Mouse (Mus musculus): ENCODE measurements at regions not wholly inside any gene's neighbourhood (a gene's known extent, or its start where the extent isn't known, plus 50 kb on each side); places are given as distances from the start of the nearest gene placed in this dataset.

GRCm38 (mm10) chr14:71217041-71217440 is 617.4 kb upstream of the Fam160b2 start:
- Histone ChIP-seq H3K36me3 (ENCODE audit: control insufficient read depth, insufficient read depth, low read length) (no peaks in the 10 kb centered on the region), H3K4me2 (replicated peaks; ENCODE audit: low read depth, low read length) (no peak overlapping the region), H3K27me3 (ENCODE audit: control insufficient read depth, insufficient read depth, low read length) (no peaks in the 10 kb centered on the region), H3K4me3 (ENCODE audit: low read depth, low read length) (no peak overlapping the region), H3K27ac (ENCODE audit: low read depth, low read length) (no peak overlapping the region), H3K9ac (ENCODE audit: low read depth, low read length) (no peak overlapping the region), H3K9me3 (ENCODE audit: control insufficient read depth, low read length) (no peaks in the 10 kb centered on the region), H3K4me1 (replicated peaks; ENCODE audit: control insufficient read depth, insufficient read depth, low read length) (no peaks in the 10 kb centered on the region)
- ATAC-seq (ENCODE audit: low FRiP score) (no peak), DNase-seq (ENCODE audit: low spot score) (no peak)
- 75% methylated on average over 1 of the region's 1 CpGs for WGBS

DNA sequence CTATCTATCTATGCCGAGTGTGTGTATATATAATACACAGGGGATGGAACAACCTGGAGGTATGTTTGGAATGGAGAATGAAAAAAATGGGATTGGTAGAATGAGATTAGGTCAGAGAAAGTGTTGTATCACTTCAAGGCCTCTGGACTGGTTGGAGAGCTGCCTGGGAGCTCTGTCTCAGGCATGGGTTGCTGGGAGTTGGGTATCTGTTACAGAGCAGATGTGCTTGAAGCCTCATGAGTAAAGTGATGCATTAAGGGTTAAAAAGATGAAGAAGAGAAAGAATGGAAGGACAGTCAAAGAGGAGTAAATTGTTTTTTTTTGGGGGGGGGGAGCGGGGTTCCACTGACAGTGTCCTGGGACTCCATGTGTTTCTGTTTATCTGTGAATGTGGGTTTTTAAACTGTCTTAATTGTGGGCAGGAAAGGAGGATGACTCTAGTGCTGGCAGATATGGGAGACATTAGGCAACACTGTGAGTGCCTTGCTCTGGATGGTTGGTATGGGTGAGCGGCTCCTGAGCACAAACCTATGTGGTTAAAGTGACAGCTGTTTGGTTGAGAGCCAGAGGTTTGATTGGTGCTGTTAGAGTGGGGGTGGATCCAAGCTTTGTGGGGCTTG is 611.8 kb upstream of the Fam160b2 start:
- Histone ChIP-seq H3K9me3 (ENCODE audit: control insufficient read depth, low read length) (no peaks in the 10 kb centered on the region), H3K9ac (ENCODE audit: low read depth, low read length) (no peak overlapping the region), H3K4me1 (replicated peaks; ENCODE audit: control insufficient read depth, insufficient read depth, low read length) (no peaks in the 10 kb centered on the region), H3K4me3 (ENCODE audit: low read depth, low read length) (no peak overlapping the region), H3K27ac (ENCODE audit: low read depth, low read length) (no peak overlapping the region), H3K36me3 (ENCODE audit: control insufficient read depth, insufficient read depth, low read length) (no peaks in the 10 kb centered on the region), H3K4me2 (replicated peaks; ENCODE audit: low read depth, low read length) (no peak overlapping the region), H3K27me3 (ENCODE audit: control insufficient read depth, insufficient read depth, low read length) (no peaks in the 10 kb centered on the region)
- WGBS, result 95% methylated on average over 3 of the region's 3 CpGs
- DNase-seq (ENCODE audit: low spot score), result no peak
- no peak for ATAC-seq (ENCODE audit: low FRiP score)

DNA sequence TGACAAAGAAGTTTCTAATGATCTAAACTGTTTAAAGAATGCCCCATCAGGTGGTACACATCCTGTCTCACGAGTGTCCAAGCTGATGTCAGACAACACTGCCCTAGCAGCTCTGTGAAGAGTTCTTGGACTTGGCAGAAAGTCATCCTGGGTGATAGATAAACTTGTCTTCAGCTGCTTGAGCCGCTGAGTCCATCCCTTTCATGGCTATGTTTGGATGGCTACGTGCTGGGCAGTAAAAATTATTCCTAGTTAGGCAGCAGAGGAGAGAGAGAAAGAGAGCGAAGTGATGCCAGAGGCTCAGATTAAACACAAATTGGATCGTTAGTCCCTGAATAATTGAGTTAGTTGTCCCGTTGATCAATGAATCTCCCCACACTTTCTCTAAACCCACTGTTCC is 603.8 kb upstream of the Fam160b2 start:
- DNase-seq (ENCODE audit: low spot score), result no peak
- Histone ChIP-seq H3K4me1 (replicated peaks; ENCODE audit: control insufficient read depth, insufficient read depth, low read length) (no peaks in the 10 kb centered on the region), H3K9ac (ENCODE audit: low read depth, low read length) (no peak overlapping the region), H3K9me3 (ENCODE audit: control insufficient read depth, low read length) (no peaks in the 10 kb centered on the region), H3K4me2 (replicated peaks; ENCODE audit: low read depth, low read length) (no peak overlapping the region), H3K27ac (ENCODE audit: low read depth, low read length) (no peak overlapping the region), H3K36me3 (ENCODE audit: control insufficient read depth, insufficient read depth, low read length) (no peaks in the 10 kb centered on the region), H3K4me3 (ENCODE audit: low read depth, low read length) (no peak overlapping the region), H3K27me3 (ENCODE audit: control insufficient read depth, insufficient read depth, low read length) (no peaks in the 10 kb centered on the region)
- ATAC-seq (ENCODE audit: low FRiP score), result no peak
- WGBS, result 75% methylated on average over 6 of the region's 6 CpGs

- no peak overlapping the region for H3K27ac ChIP-seq (ENCODE audit: low read depth, low read length)
- H3K9ac ChIP-seq (ENCODE audit: low read depth, low read length), result no peak overlapping the region
- DNase-seq (ENCODE audit: low spot score) (no peak), ATAC-seq (ENCODE audit: low FRiP score) (no peak)
- H3K27me3 ChIP-seq (ENCODE audit: control insufficient read depth, insufficient read depth, low read length), result no peaks in the 10 kb centered on the region
- H3K36me3 ChIP-seq (ENCODE audit: control insufficient read depth, insufficient read depth, low read length), result no peaks in the 10 kb centered on the region
- no peaks in the 10 kb centered on the region for H3K4me1 ChIP-seq (replicated peaks; ENCODE audit: control insufficient read depth, insufficient read depth, low read length)
- H3K4me2 ChIP-seq (replicated peaks; ENCODE audit: low read depth, low read length), result no peak overlapping the region
- H3K9me3 ChIP-seq (ENCODE audit: control insufficient read depth, low read length), result no peaks in the 10 kb centered on the region
- H3K4me3 ChIP-seq (ENCODE audit: low read depth, low read length), result no peak overlapping the region
- WGBS, result 96% methylated on average over 1 of the region's 1 CpGs
Observed at GRCm38 (mm10) chr14:71200917-71201316, 601.3 kb upstream of the Fam160b2 start.

DNA sequence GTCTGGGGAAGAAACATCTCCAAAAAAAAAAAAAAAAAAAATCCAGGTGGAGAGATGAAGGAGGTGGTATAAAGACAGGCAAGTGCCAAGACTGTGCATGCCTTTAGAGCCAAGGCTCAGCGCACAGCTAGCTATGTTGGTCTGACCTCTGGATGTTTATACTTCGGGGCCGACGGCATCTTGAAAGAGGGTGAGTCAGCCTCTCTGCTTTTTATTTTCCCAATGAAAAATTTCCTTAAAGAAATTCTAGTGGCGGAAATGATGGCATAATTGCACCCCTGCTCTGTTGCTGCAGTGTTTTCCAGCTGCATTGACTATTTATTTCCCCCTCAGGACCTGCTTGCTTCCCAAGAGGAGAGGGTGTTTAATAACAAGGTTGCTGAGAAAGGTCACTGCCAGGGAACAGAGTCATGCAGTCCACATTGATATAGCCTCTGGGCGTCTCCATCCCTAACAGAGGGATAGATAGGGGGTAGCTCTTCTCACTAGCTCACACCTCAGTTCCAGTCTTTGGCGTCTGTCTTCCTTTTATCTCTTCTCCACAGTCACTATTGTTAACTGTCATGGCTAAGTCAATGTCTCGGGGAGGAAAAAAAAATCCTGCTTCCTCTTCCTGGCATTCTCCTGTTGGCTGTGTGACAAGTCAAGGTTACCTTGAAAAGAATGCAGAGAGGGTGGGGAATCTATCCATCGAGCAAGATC is 599.7 kb upstream of the Fam160b2 start:
- DNase-seq (ENCODE audit: low spot score), result no peak

GRCm38 (mm10) chr14:71194219-71194618 is 594.6 kb upstream of the Fam160b2 start:
- DNase-seq (ENCODE audit: low spot score) (no peak), ATAC-seq (ENCODE audit: low FRiP score) (no peak)
- H3K27ac ChIP-seq (ENCODE audit: low read depth, low read length), result no peak overlapping the region
- H3K4me3 ChIP-seq (ENCODE audit: low read depth, low read length), result no peak overlapping the region
- no peaks in the 10 kb centered on the region for H3K4me1 ChIP-seq (replicated peaks; ENCODE audit: control insufficient read depth, insufficient read depth, low read length)
- WGBS, result 95% methylated on average over 2 of the region's 2 CpGs
- no peak overlapping the region for H3K4me2 ChIP-seq (replicated peaks; ENCODE audit: low read depth, low read length)
- no peaks in the 10 kb centered on the region for H3K27me3 ChIP-seq (ENCODE audit: control insufficient read depth, insufficient read depth, low read length)
- no peak overlapping the region for H3K9ac ChIP-seq (ENCODE audit: low read depth, low read length)
- no peaks in the 10 kb centered on the region for H3K36me3 ChIP-seq (ENCODE audit: control insufficient read depth, insufficient read depth, low read length)
- no peaks in the 10 kb centered on the region for H3K9me3 ChIP-seq (ENCODE audit: control insufficient read depth, low read length)

More for the DNA sequence above, 599.7 kb upstream of the Fam160b2 start:
- H3K4me3 ChIP-seq (ENCODE audit: low read depth, low read length), result no peak overlapping the region
- H3K9me3 ChIP-seq (ENCODE audit: control insufficient read depth, low read length), result no peaks in the 10 kb centered on the region
- H3K27ac ChIP-seq (ENCODE audit: low read depth, low read length), result no peak overlapping the region
- no peaks in the 10 kb centered on the region for H3K36me3 ChIP-seq (ENCODE audit: control insufficient read depth, insufficient read depth, low read length)
- no peak overlapping the region for H3K9ac ChIP-seq (ENCODE audit: low read depth, low read length)
- H3K27me3 ChIP-seq (ENCODE audit: control insufficient read depth, insufficient read depth, low read length), result no peaks in the 10 kb centered on the region
- no peak for ATAC-seq (ENCODE audit: low FRiP score)
- no peaks in the 10 kb centered on the region for H3K4me1 ChIP-seq (replicated peaks; ENCODE audit: control insufficient read depth, insufficient read depth, low read length)
- no peak overlapping the region for H3K4me2 ChIP-seq (replicated peaks; ENCODE audit: low read depth, low read length)
- WGBS, result 78% methylated on average over 9 of the region's 9 CpGs

DNA sequence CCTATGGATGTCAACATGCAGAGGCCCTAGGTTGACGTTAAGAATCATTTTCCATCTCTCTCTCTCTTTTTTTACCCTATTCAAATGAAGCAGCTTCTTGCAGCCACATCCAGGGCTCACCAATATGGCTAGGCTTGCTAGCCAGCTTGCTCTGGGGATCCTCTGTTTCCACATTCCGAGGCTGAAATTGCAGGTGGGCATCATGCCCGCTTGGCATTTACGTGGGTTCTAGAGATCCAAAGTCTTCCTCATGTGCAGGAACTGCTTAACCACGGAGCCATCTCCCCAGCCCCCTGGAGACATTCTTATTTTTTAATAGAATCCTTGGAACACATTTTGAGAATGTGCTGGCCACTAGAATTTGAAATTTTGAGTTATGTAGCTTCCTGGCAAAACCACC is 592.9 kb upstream of the Fam160b2 start:
- H3K4me3 ChIP-seq (ENCODE audit: low read depth, low read length), result no peak overlapping the region
- no peak for ATAC-seq (ENCODE audit: low FRiP score)
- 90% methylated on average over 5 of the region's 5 CpGs for WGBS
- H3K27ac ChIP-seq (ENCODE audit: low read depth, low read length), result no peak overlapping the region
- no peaks in the 10 kb centered on the region for H3K36me3 ChIP-seq (ENCODE audit: control insufficient read depth, insufficient read depth, low read length)
- no peaks in the 10 kb centered on the region for H3K4me1 ChIP-seq (replicated peaks; ENCODE audit: control insufficient read depth, insufficient read depth, low read length)
- no peaks in the 10 kb centered on the region for H3K27me3 ChIP-seq (ENCODE audit: control insufficient read depth, insufficient read depth, low read length)
- no peak overlapping the region for H3K9ac ChIP-seq (ENCODE audit: low read depth, low read length)
- no peaks in the 10 kb centered on the region for H3K9me3 ChIP-seq (ENCODE audit: control insufficient read depth, low read length)
- H3K4me2 ChIP-seq (replicated peaks; ENCODE audit: low read depth, low read length), result no peak overlapping the region
- no peak for DNase-seq (ENCODE audit: low spot score)

DNA sequence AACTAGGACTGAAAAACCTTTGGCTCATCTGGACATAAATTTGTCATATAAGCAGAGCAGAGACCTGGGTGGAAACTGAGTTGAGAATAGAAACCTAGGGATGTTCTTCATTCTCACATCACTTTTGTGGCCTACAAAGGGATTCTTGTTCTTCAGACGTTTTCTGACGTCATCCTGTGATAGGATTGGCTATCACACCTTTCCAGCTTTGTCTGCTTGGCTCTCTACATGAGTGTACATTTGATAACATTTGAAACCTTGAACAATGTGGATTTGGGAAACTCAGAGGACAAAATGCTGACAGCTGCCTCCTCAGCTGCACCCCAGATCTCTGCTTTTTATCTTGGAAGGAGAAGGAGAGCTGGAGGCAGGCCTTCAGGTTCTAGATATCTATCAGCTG is 589.7 kb upstream of the Fam160b2 start:
- ATAC-seq (ENCODE audit: low FRiP score), result no peak

DNA sequence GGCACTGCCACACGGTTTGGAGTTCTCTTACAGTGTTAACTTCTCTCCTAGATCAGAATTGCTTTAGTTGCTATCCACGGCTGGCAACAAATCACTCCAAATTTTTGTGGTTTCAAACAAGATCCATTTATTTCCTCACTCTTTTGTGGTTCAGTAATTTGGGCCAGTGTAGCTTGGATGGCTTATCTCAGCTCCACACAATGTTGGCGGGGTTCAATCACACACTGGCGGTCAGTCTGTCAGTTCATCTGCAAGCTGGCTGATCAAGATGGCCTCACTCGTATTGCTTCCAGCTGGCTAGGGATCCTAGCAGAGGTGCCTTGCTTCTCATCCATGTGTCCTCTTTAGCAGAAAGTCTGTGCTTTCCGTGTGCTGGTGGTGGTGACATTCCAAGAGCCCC is 577.7 kb upstream of the Fam160b2 start:
- Histone ChIP-seq H3K27me3 (ENCODE audit: control insufficient read depth, insufficient read depth, low read length) (no peaks in the 10 kb centered on the region), H3K36me3 (ENCODE audit: control insufficient read depth, insufficient read depth, low read length) (no peaks in the 10 kb centered on the region), H3K27ac (ENCODE audit: low read depth, low read length) (no peak overlapping the region), H3K4me2 (replicated peaks; ENCODE audit: low read depth, low read length) (no peak overlapping the region), H3K9ac (ENCODE audit: low read depth, low read length) (no peak overlapping the region), H3K4me1 (replicated peaks; ENCODE audit: control insufficient read depth, insufficient read depth, low read length) (no peaks in the 10 kb centered on the region), H3K4me3 (ENCODE audit: low read depth, low read length) (no peak overlapping the region), H3K9me3 (ENCODE audit: control insufficient read depth, low read length) (no peaks in the 10 kb centered on the region)
- no peak for ATAC-seq (ENCODE audit: low FRiP score)
- DNase-seq (ENCODE audit: low spot score), result no peak
- WGBS, result 83% methylated on average over 6 of the region's 6 CpGs

More for the DNA sequence above, 589.7 kb upstream of the Fam160b2 start:
- Histone ChIP-seq H3K27ac (ENCODE audit: low read depth, low read length) (no peak overlapping the region), H3K9me3 (ENCODE audit: control insufficient read depth, low read length) (no peaks in the 10 kb centered on the region), H3K36me3 (ENCODE audit: control insufficient read depth, insufficient read depth, low read length) (no peaks in the 10 kb centered on the region), H3K9ac (ENCODE audit: low read depth, low read length) (no peak overlapping the region), H3K4me1 (replicated peaks; ENCODE audit: control insufficient read depth, insufficient read depth, low read length) (no peaks in the 10 kb centered on the region), H3K4me2 (replicated peaks; ENCODE audit: low read depth, low read length) (no peak overlapping the region), H3K4me3 (ENCODE audit: low read depth, low read length) (no peak overlapping the region), H3K27me3 (ENCODE audit: control insufficient read depth, insufficient read depth, low read length) (no peaks in the 10 kb centered on the region)
- WGBS, result 93% methylated on average over 2 of the region's 2 CpGs
- DNase-seq (ENCODE audit: low spot score), result no peak

Measured in hindbrain, embryonic 11.5 days (tissue).